Mouse (Mus musculus): ENCODE results near the gene Kyat3. TPM values are rescaled to one million over a fixed set of nuclear protein-coding genes. Genes with fewer than 3 reads are reported as not detected.

Gene Kyat3
- total and polyA plus RNA-seq, 3 experiments, result 11.7 to 25.6 TPM; not detected in 1

DNA sequence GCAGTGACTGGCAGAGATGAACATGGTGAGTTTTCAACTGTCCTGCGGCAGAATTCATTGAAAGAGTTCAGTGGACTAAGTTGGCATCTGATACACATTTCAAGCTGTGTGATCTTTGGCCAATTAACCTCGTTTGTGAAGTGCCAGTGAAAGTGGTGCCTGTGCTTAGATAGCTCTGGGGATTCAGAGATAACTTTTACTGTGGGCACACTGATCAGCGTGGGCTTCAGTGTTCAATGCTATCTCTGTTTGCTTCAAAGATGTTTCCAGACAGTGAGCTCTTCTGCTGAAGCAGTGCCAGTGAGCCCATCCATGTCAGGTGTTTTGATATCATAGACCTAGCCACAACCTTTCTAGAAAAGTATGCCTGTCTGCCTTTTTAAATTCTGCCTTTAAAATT is 76.4 kb downstream of the Kyat3 start:
- Histone ChIP-seq H3K79me2 (ENCODE audit: control insufficient read depth, insufficient read depth, low read length, poor library complexity) (no peaks in the 10 kb centered on the region; the same call in 1 of the 2 replicates), H3K9me3 (replicated peaks; ENCODE audit: insufficient read depth, low read length) (no peaks in the 10 kb centered on the region), H3K4me3 (ENCODE audit: control insufficient read depth in 1 of 2, insufficient read depth in 1 of 2, low read depth in 2 of 2, low read length in 2 of 2) (no peak overlapping the region), H3K4me1 (ENCODE audit: control insufficient read depth in 1 of 2, insufficient read depth in 2 of 2, low read length in 2 of 2) (no peaks in the 10 kb centered on the region), H3K27ac (ENCODE audit: control insufficient read depth, low read depth, low read length) (no peak overlapping the region), H3K9ac (ENCODE audit: control insufficient read depth, low read depth, low read length, poor library complexity, severe bottlenecking) (no peak overlapping the region), H3K27me3 (ENCODE audit: control insufficient read depth in 1 of 2, insufficient read depth in 2 of 2, low read length in 2 of 2) (no peaks in the 10 kb centered on the region), H3K36me3 (ENCODE audit: control insufficient read depth in 1 of 2, insufficient read depth in 2 of 2, low read length in 2 of 2) (peaks cover 6 to 14% of the 10 kb centered on the region in 2 experiments)
- DNase-seq (ENCODE audit: low read depth, low spot score), result no peak
- no peak for TF ChIP-seq TAL1 (IDR thresholded peaks at IDR 0.05; ENCODE audit: low read length)
- no peak for TF ChIP-seq ETS1 (IDR thresholded peaks at IDR 0.05; ENCODE audit: low read depth, low read length)
- no peak for TF ChIP-seq MAZ (IDR thresholded peaks at IDR 0.05; ENCODE audit: low read depth, low read length)
- no peak for TF ChIP-seq POLR2A (IDR thresholded peaks at IDR 0.05; ENCODE audit: control insufficient read depth in 1 of 2, insufficient read depth in 1 of 2, low read depth in 1 of 2, low read length in 2 of 2, poor library complexity in 1 of 2)
- no peak for TF ChIP-seq HCFC1 (IDR thresholded peaks at IDR 0.05; ENCODE audit: low read depth, low read length)
- TF ChIP-seq SIN3A (IDR thresholded peaks at IDR 0.05; ENCODE audit: low read length), result no peak
- TF ChIP-seq ZKSCAN1 (IDR thresholded peaks at IDR 0.05; ENCODE audit: low read depth, low read length), result no peak
- no peak for TF ChIP-seq MAX (IDR thresholded peaks at IDR 0.05; ENCODE audit: low read length)
- TF ChIP-seq USF2 (IDR thresholded peaks at IDR 0.05; ENCODE audit: borderline replicate concordance in 1 of 2, insufficient read depth in 1 of 2, low read depth in 1 of 2, low read length in 2 of 2), result no peak
- TF ChIP-seq EP300 (IDR thresholded peaks at IDR 0.05; ENCODE audit: low read depth in 1 of 2, low read length in 2 of 2), result no peak
- TF ChIP-seq CHD1 (IDR thresholded peaks at IDR 0.05; ENCODE audit: low read depth, low read length), result no peak
- no peak for TF ChIP-seq RCOR1 (IDR thresholded peaks at IDR 0.05; ENCODE audit: low read depth, low read length)
- TF ChIP-seq TCF12 (IDR thresholded peaks at IDR 0.05; ENCODE audit: low read depth, low read length), result no peak
- TF ChIP-seq CTCF (IDR thresholded peaks at IDR 0.05 in 2 of 3, conservative IDR thresholded peaks at IDR 0.05 in 1 of 3; ENCODE audit: control insufficient read depth in 1 of 3, insufficient read depth in 1 of 3, low read depth in 2 of 3, low read length in 3 of 3, poor library complexity in 1 of 3, severe bottlenecking in 1 of 3), result no peak

DNA sequence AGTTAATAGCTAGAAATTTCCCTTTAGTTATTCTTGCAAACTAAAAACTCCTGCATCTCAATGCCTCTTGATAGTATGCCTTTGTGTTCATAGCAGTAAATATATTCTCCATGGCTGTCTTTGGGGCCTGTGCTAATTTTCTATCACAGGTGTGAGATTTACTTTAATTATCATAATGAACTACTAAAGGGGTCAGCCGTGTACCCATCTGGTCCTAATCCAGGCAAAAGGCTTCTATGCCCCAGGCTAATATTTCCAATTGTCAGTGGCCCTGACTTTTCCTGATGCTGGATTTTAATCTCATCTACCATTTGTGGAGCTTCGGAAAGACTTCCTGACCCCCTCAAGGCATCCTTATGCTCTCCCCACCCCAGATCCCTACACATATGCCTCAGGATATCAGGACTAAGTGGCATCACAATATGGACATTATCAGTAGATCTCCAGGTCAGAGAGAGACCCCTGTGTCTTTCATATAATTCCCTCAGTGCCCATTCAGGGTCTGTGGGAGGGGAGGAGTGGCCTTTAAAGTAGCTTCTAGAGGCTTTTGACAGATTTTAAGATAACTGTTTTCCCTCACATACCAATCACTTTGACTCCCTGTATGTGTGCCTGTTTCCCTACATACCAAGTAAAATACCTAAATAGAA is 85.7 kb downstream of the Kyat3 start:
- Histone ChIP-seq H3K9me3 (replicated peaks; ENCODE audit: insufficient read depth, low read length) (no peaks in the 10 kb centered on the region), H3K27ac (ENCODE audit: control insufficient read depth, low read depth, low read length) (no peak overlapping the region), H3K4me1 (ENCODE audit: control insufficient read depth in 1 of 2, insufficient read depth in 2 of 2, low read length in 2 of 2) (no peaks in the 10 kb centered on the region), H3K36me3 (ENCODE audit: control insufficient read depth in 1 of 2, insufficient read depth in 2 of 2, low read length in 2 of 2) (peaks cover 0 to 13% of the 10 kb centered on the region in 2 experiments; a peak in 2 of 4 replicates), H3K9ac (ENCODE audit: control insufficient read depth, low read depth, low read length, poor library complexity, severe bottlenecking) (no peak overlapping the region), H3K4me3 (ENCODE audit: control insufficient read depth in 1 of 2, insufficient read depth in 1 of 2, low read depth in 2 of 2, low read length in 2 of 2) (no peak overlapping the region), H3K79me2 (ENCODE audit: control insufficient read depth, insufficient read depth, low read length, poor library complexity) (no peaks in the 10 kb centered on the region), H3K27me3 (ENCODE audit: control insufficient read depth in 1 of 2, insufficient read depth in 2 of 2, low read length in 2 of 2) (no peaks in the 10 kb centered on the region)
- DNase-seq (ENCODE audit: low read depth, low spot score), result no peak
- TF ChIP-seq MAFK (IDR thresholded peaks at IDR 0.05; ENCODE audit: borderline replicate concordance, low read depth, low read length), result no peak
- TF ChIP-seq NRF1 (IDR thresholded peaks at IDR 0.05; ENCODE audit: insufficient read depth, low read depth, low read length, poor library complexity, severe bottlenecking), result no peak
- TF ChIP-seq CTCF (IDR thresholded peaks at IDR 0.05 in 2 of 3, conservative IDR thresholded peaks at IDR 0.05 in 1 of 3; ENCODE audit: control insufficient read depth in 1 of 3, insufficient read depth in 1 of 3, low read depth in 2 of 3, low read length in 3 of 3, poor library complexity in 1 of 3, severe bottlenecking in 1 of 3), result no peak
- TF ChIP-seq ZNF384 (IDR thresholded peaks at IDR 0.05; ENCODE audit: low read depth, low read length), result no peak
- no peak for TF ChIP-seq UBTF (IDR thresholded peaks at IDR 0.05; ENCODE audit: borderline replicate concordance, insufficient read depth, low read depth, low read length)
- no peak for TF ChIP-seq RAD21 (IDR thresholded peaks at IDR 0.05; ENCODE audit: low read depth, low read length)
- no peak for TF ChIP-seq MXI1 (IDR thresholded peaks at IDR 0.05; ENCODE audit: low read depth, low read length)
- TF ChIP-seq NELFE (IDR thresholded peaks at IDR 0.05; ENCODE audit: low read depth, low read length), result no peak
- no peak for TF ChIP-seq CHD1 (IDR thresholded peaks at IDR 0.05; ENCODE audit: low read depth, low read length)
- TF ChIP-seq JUND (IDR thresholded peaks at IDR 0.05; ENCODE audit: low read depth, low read length), result no peak
- no peak for TF ChIP-seq MYB (IDR thresholded peaks at IDR 0.05; ENCODE audit: low read depth, low read length)
- TF ChIP-seq MEF2A (IDR thresholded peaks at IDR 0.05; ENCODE audit: extremely low read depth, insufficient replicate concordance, low read depth, low read length, poor library complexity, severe bottlenecking), result no peak
- TF ChIP-seq SIN3A (IDR thresholded peaks at IDR 0.05; ENCODE audit: low read length), result no peak
- TF ChIP-seq TBP (IDR thresholded peaks at IDR 0.05; ENCODE audit: low read depth, low read length), result no peak
- no peak for TF ChIP-seq SMC3 (IDR thresholded peaks at IDR 0.05; ENCODE audit: low read depth, low read length)

Data from MEL (cell line).